Mouse (Mus musculus) limb, embryonic 10.5 days (tissue): Measurements from ENCODE around the gene Hist1h4j. TPM values are rescaled to one million over a fixed set of nuclear protein-coding genes. Genes with fewer than 3 reads are reported as not detected.
A peak's percentile ranks its signal among the peaks of the same experiment; 100 is the strongest.
"Not testable (repeated sequence)": the region's sequence is repeated elsewhere in the genome, so short reads cannot be mapped to it uniquely, and the experiment has no call there.

Source experiments
- DNase-seq: peaks from one replicate; pipeline ENCODE4 v3.0.0-alpha.2; 2017; ENCODE audit warnings: low spot score
- H3K27ac ChIP-seq: fragments of 300-500 bp; sonication (generic); 2 replicates; pipeline ENCODE4 v1.5.1; 2016; ENCODE audit warnings: mild to moderate bottlenecking
- H3K27me3 ChIP-seq: fragments of 300-500 bp; sonication (generic); 2 replicates; pipeline ENCODE4 v1.6.1; 2016; ENCODE audit warnings: low read depth, mild to moderate bottlenecking; ENCODE audit not compliant: poor library complexity, severe bottlenecking
- H3K36me3 ChIP-seq: fragments of 300-500 bp; sonication (generic); 2 replicates; pipeline ENCODE4 v1.6.1; 2016; ENCODE audit warnings: mild to moderate bottlenecking, moderate library complexity
- H3K4me1 ChIP-seq: fragments of 300-500 bp; sonication (generic); 2 replicates; pipeline ENCODE4 v1.6.1; 2016
- H3K4me3 ChIP-seq: fragments of 300-500 bp; sonication (generic); 2 replicates; pipeline ENCODE4 v1.5.1; 2016; ENCODE audit warnings: mild to moderate bottlenecking, moderate library complexity
- H3K9me3 ChIP-seq: fragments of 300-500 bp; sonication (generic); replicated peaks from 2 replicates; pipeline ENCODE4 v1.6.1; 2016; ENCODE audit warnings: mild to moderate bottlenecking
- WGBS: fragments of 180-500 bp; shearing (Covaris S2); methylation state at CpG from one replicate; pipeline ENCODE4 v1.1.7; 2016; 5-methylcytosine and 5-hydroxymethylcytosine counted together
- polyA plus RNA-seq: library from polyadenylated mRNA; unstranded; fragments of >200 nt; fragmentation: Nextera tagmentation; extraction: Ambion mirVana; gene quantifications from 2 replicates; pipeline ENCODE4 v1.2.1, GENCODE M21; 2016

The Hist1h4j gene
- polyA plus RNA-seq, 1 experiment from 2014 or later: 1.6 TPM

GRCm38 (mm10) chr13:21745006-21745405 is 10.1 kb downstream of the Hist1h4j start:
- Histone ChIP-seq H3K36me3 (no peaks in the 10 kb centered on the region), H3K4me1 (0 out of 2 replicates have a peak, but pooled peaks cover 3% of the 10 kb centered on the region), H3K9me3 (no peaks in the 10 kb centered on the region), H3K4me3 (no peak overlapping the region), H3K27me3 (no peaks in the 10 kb centered on the region), H3K27ac (no peak overlapping the region)
- no peak for DNase-seq
- WGBS: 94% methylated on average over 1 of the region's 1 CpGs

GRCm38 (mm10) chr13:21749387-21750158 is 14.7 kb downstream of the Hist1h4j start:
- Histone ChIP-seq H3K9me3 (no peaks in the 10 kb centered on the region), H3K4me1 (peaks cover 22% of the 10 kb centered on the region), H3K4me3 (peak overlapping the region; percentile 61), H3K27me3 (no peaks in the 10 kb centered on the region), H3K36me3 (no peaks in the 10 kb centered on the region), H3K27ac (peak overlapping the region; percentile 92)
- WGBS: 8% methylated on average over 5 of the region's 5 CpGs
- DNase-seq: peak; percentile 64

- WGBS: under 1% methylated on average over 52 of the region's 56 CpGs
- H3K27me3 ChIP-seq, H3K9me3 ChIP-seq, H3K36me3 ChIP-seq: not testable (repeated sequence)
- Histone ChIP-seq H3K4me1 (peaks cover 25% of the 10 kb centered on the region), H3K4me3 (peak within 1 kb of the TSS; percentile 61), H3K27ac (peak within 1 kb of the TSS; percentile 92)
- DNase-seq: peak; percentile 97
Observed at GRCm38 (mm10) chr13:21750159-21751017, 15.5 kb downstream of the Hist1h4j start, which contains the start of gene Hist1h4k. TSS of gene Hist1h4k (minus strand) at chr13:21750505.

- Histone ChIP-seq H3K4me1 (peaks cover 27% of the 10 kb centered on the region), H3K36me3 (no peaks in the 10 kb centered on the region), H3K9me3 (no peaks in the 10 kb centered on the region), H3K27me3 (no peaks in the 10 kb centered on the region), H3K4me3 (peak overlapping the region; percentile 61; the same call in 1 of the 2 replicates), H3K27ac (peak overlapping the region; percentile 92)
- DNase-seq: no peak
Observed at GRCm38 (mm10) chr13:21751417-21751816, 16.6 kb downstream of the Hist1h4j start.

GRCm38 (mm10) chr13:21751827-21752226 is 17.0 kb downstream of the Hist1h4j start:
- Histone ChIP-seq H3K27ac (peak overlapping the region; percentile 92), H3K9me3 (no peaks in the 10 kb centered on the region), H3K4me3 (peak overlapping the region; percentile 55; the same call in 1 of the 2 replicates), H3K4me1 (peaks cover 27% of the 10 kb centered on the region), H3K36me3 (no peaks in the 10 kb centered on the region), H3K27me3 (no peaks in the 10 kb centered on the region)
- DNase-seq: no peak
- WGBS: 84% methylated on average over 3 of the region's 3 CpGs

GRCm38 (mm10) chr13:21752356-21752755 is 17.5 kb downstream of the Hist1h4j start:
- peaks cover 27% of the 10 kb centered on the region for H3K4me1 ChIP-seq
- peak overlapping the region; percentile 92 for H3K27ac ChIP-seq
- no peaks in the 10 kb centered on the region for H3K27me3 ChIP-seq
- peak; percentile 40 for DNase-seq
- H3K36me3 ChIP-seq: no peaks in the 10 kb centered on the region
- peak overlapping the region; percentile 55 for H3K4me3 ChIP-seq
- 38% methylated on average over 3 of the region's 3 CpGs for WGBS
- H3K9me3 ChIP-seq: no peaks in the 10 kb centered on the region

- H3K4me1 ChIP-seq: peaks cover 24% of the 10 kb centered on the region
- 5% methylated on average over 10 of the region's 10 CpGs for WGBS
- DNase-seq: no peak
Observed at GRCm38 (mm10) chr13:21753051-21753523, 18.2 kb downstream of the Hist1h4j start.

GRCm38 (mm10) chr13:21753524-21754285 is 18.8 kb downstream of the Hist1h4j start, which contains the start of the genes Hist1h2ak and Hist1h2bn:
TSS of gene Hist1h2ak (minus strand) at chr13:21753827.
TSS of gene Hist1h2bn (plus strand) at chr13:21754123.
- not testable (repeated sequence) for H3K27me3 ChIP-seq, H3K36me3 ChIP-seq, H3K9me3 ChIP-seq
- WGBS: 0% methylated on average over 49 of the region's 50 CpGs
- Histone ChIP-seq H3K27ac (peak within 1 kb of the TSS; percentile 92), H3K4me3 (peak within 1 kb of the TSS; percentile 55), H3K4me1 (peaks cover 24% of the 10 kb centered on the region)
- peak; percentile 80 for DNase-seq

More at GRCm38 (mm10) chr13:21753051-21753523, 18.2 kb downstream of the Hist1h4j start:
- no peaks in the 10 kb centered on the region for H3K27me3 ChIP-seq
- peak overlapping the region; percentile 92 for H3K27ac ChIP-seq
- peak overlapping the region; percentile 55 for H3K4me3 ChIP-seq
- H3K9me3 ChIP-seq: no peaks in the 10 kb centered on the region
- H3K36me3 ChIP-seq: no peaks in the 10 kb centered on the region

- H3K4me3 ChIP-seq: peak overlapping the region; percentile 55
- H3K4me1 ChIP-seq: peaks cover 24% of the 10 kb centered on the region
- DNase-seq, H3K36me3 ChIP-seq, H3K27me3 ChIP-seq, H3K9me3 ChIP-seq: not testable (repeated sequence)
- WGBS: 2% methylated on average over 13 of the region's 26 CpGs
- H3K27ac ChIP-seq: peak overlapping the region; percentile 87
Observed at GRCm38 (mm10) chr13:21754294-21755001, 19.6 kb downstream of the Hist1h4j start.

GRCm38 (mm10) chr13:21755707-21756106 is 20.8 kb downstream of the Hist1h4j start:
- DNase-seq: no peak
- H3K4me3 ChIP-seq: peak overlapping the region; percentile 55; the same call in 1 of the 2 replicates

GRCm38 (mm10) chr13:21778814-21779766 is 44.2 kb downstream of the Hist1h4j start:
- Histone ChIP-seq H3K36me3 (no peaks in the 10 kb centered on the region), H3K27ac (peak overlapping the region; percentile 93), H3K4me1 (peaks cover 19% of the 10 kb centered on the region), H3K9me3 (no peaks in the 10 kb centered on the region), H3K27me3 (no peaks in the 10 kb centered on the region), H3K4me3 (peak overlapping the region; percentile 61)
- peak; percentile 79 for DNase-seq
- WGBS: 8% methylated on average over 33 of the region's 33 CpGs

More at GRCm38 (mm10) chr13:21755707-21756106, 20.8 kb downstream of the Hist1h4j start:
- WGBS: 86% methylated on average over 1 of the region's 1 CpGs
- Histone ChIP-seq H3K27me3 (no peaks in the 10 kb centered on the region), H3K36me3 (no peaks in the 10 kb centered on the region), H3K4me1 (peaks cover 24% of the 10 kb centered on the region), H3K9me3 (no peaks in the 10 kb centered on the region), H3K27ac (peak overlapping the region; percentile 36; the same call in 1 of the 2 replicates)
